Mouse (Mus musculus) myocyte (in vitro differentiated cells): ENCODE measurements around the gene Amer2. TPM values are rescaled to one million over a fixed set of nuclear protein-coding genes. Genes with fewer than 3 reads are reported as not detected.

ENCODE experiments used
- H3K27me3 ChIP-seq: one replicate; pipeline ENCODE4 v1.6.1; 2011; ENCODE audit not compliant: control insufficient read depth, insufficient read depth, insufficient read length
- H3K36me3 ChIP-seq: one replicate; pipeline ENCODE4 v1.6.1; 2011; ENCODE audit not compliant: control insufficient read depth, insufficient read depth
- H3K4me2 ChIP-seq: one replicate; pipeline ENCODE4 v1.6.1; 2011; ENCODE audit warnings: low read depth, control low read depth
- H3K4me3 ChIP-seq: one replicate; pipeline ENCODE4 v1.5.1; 2011; ENCODE audit warnings: mild to moderate bottlenecking, control low read depth, moderate library complexity
- H3K79me2 ChIP-seq: one replicate; pipeline ENCODE4 v1.6.1; 2011; ENCODE audit not compliant: control insufficient read depth, insufficient read depth
- H3ac ChIP-seq: one replicate; pipeline ENCODE4 v1.6.1; 2011; ENCODE audit not compliant: control insufficient read depth, insufficient read length
- CEBPB ChIP-seq: IDR thresholded peaks from 2 replicates; pipeline ENCODE4 v1.6.1; 2011; ENCODE audit warnings: mild to moderate bottlenecking, moderate library complexity; ENCODE audit not compliant: poor library complexity, insufficient read depth, severe bottlenecking
- E2F4 ChIP-seq: IDR thresholded peaks from one replicate; pipeline ENCODE4 v1.6.1; 2011; ENCODE audit warnings: mild to moderate bottlenecking, control low read depth, moderate library complexity; ENCODE audit not compliant: insufficient read depth
- MAX ChIP-seq: IDR thresholded peaks from one replicate; pipeline ENCODE4 v1.6.1; 2011; ENCODE audit warnings: low read depth, mild to moderate bottlenecking, control low read depth
- MYOD1 ChIP-seq, 3 experiments: IDR thresholded peaks; one replicate each; pipeline ENCODE4 v1.6.1; 2011; ENCODE audit warnings: control low read depth in 2 of 3, low read depth in 2 of 3, mild to moderate bottlenecking in 2 of 3, moderate library complexity in 1 of 3; ENCODE audit not compliant: insufficient read length in 2 of 3, control insufficient read depth in 1 of 3
- MYOG ChIP-seq, 3 experiments: IDR thresholded peaks; one replicate each; pipeline ENCODE4 v1.6.1; 2011; ENCODE audit warnings: control low read depth in 2 of 3, low read depth in 2 of 3, mild to moderate bottlenecking in 2 of 3; ENCODE audit not compliant: insufficient read length in 2 of 3, control insufficient read depth in 1 of 3, insufficient read depth in 1 of 3
- POLR2A ChIP-seq: IDR thresholded peaks from one replicate; pipeline ENCODE4 v1.6.1; 2011; ENCODE audit warnings: low read depth, mild to moderate bottlenecking, control low read depth, moderate library complexity; ENCODE audit not compliant: insufficient read length
- POLR2AphosphoS2 ChIP-seq: IDR thresholded peaks from one replicate; pipeline ENCODE4 v1.6.1; 2011; ENCODE audit warnings: low read depth, control low read depth; ENCODE audit not compliant: insufficient read length
- REST ChIP-seq: IDR thresholded peaks from one replicate; pipeline ENCODE4 v1.6.1; 2011; ENCODE audit warnings: mild to moderate bottlenecking, control low read depth, moderate library complexity; ENCODE audit not compliant: insufficient read depth, insufficient read length
- SRF ChIP-seq: IDR thresholded peaks from one replicate; pipeline ENCODE4 v1.6.1; 2011; ENCODE audit warnings: low read depth; ENCODE audit not compliant: control insufficient read depth, insufficient read length
- TCF12 ChIP-seq: IDR thresholded peaks from one replicate; pipeline ENCODE4 v1.6.1; 2011; ENCODE audit warnings: mild to moderate bottlenecking, control low read depth; ENCODE audit not compliant: poor library complexity, insufficient read depth, severe bottlenecking
- TCF3 ChIP-seq: IDR thresholded peaks from one replicate; pipeline ENCODE4 v1.6.1; 2011; ENCODE audit warnings: low read depth, control low read depth; ENCODE audit not compliant: insufficient read length
- USF1 ChIP-seq: IDR thresholded peaks from one replicate; pipeline ENCODE4 v1.6.1; 2011; ENCODE audit warnings: low read depth, mild to moderate bottlenecking, control low read depth, moderate library complexity
- polyA plus RNA-seq: library from polyadenylated mRNA; unstranded; fragments of >200 nt; fragmentation: generic; extraction: Trizol; gene quantifications from one replicate; pipeline ENCODE4 v1.2.1, GENCODE M21; 2012; ENCODE audit warnings: missing spikeins

The Amer2 gene
- polyA plus RNA-seq, 1 experiment, result not detected

DNA sequence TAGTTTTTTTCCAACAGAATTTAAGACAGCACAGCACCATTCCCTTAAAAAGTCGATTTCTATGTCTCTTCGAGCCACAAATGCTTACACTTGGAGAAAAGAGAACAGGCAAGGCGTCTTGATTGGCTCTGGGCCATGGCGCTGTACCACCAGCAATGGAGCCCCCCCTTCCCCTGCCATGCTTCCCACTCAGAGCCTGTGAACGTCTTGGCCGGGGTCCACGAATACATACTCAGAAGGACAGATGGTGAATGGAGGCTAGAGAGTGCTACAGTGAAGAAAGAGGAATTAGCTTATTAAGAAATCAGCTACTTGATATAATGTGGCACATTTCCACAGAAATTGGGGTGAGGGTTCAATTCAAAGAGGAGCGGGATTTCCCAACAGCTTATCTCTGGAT, 41.6 kb downstream of the Amer2 start:
- Histone ChIP-seq H3K36me3 (no peaks in the 10 kb centered on the region), H3K4me2 (no peak overlapping the region), H3ac (no peak overlapping the region), H3K79me2 (no peaks in the 10 kb centered on the region), H3K27me3 (peaks cover 6% of the 10 kb centered on the region), H3K4me3 (no peak overlapping the region)
- TF ChIP-seq TCF3 (no peak), MYOD1 (IDR thresholded peaks at IDR 0.05; ENCODE audit: control insufficient read depth in 1 of 3, insufficient read length in 2 of 3, low read depth in 2 of 3) (no peak), POLR2AphosphoS2 (no peak), CEBPB (no peak), TCF12 (no peak), E2F4 (no peak), POLR2A (no peak)

DNA sequence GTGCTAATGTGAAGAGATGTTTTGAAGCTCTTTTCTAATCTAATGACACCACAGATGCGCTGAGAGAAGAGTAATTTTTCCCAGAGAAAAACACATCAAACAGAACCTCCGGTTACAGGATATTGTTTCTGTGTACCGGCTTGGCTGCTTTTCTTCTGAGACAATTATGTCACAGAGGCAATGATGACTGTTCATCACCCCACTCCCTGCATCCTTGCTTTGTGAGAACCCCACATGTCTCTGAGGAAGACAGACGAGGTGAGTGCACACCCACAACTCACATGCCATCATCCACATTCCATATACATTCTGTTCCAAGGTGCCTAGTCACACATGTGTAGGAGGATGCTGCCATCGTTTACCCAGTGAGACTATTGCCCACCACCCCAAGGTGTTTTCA, 44.9 kb downstream of the Amer2 start:
- Histone ChIP-seq H3K27me3 (no peaks in the 10 kb centered on the region), H3K79me2 (no peaks in the 10 kb centered on the region), H3K4me2 (no peak overlapping the region), H3K36me3 (no peaks in the 10 kb centered on the region), H3K4me3 (no peak overlapping the region), H3ac (no peak overlapping the region)
- TF ChIP-seq CEBPB (no peak), SRF (no peak), MYOD1 (IDR thresholded peaks at IDR 0.05; ENCODE audit: control insufficient read depth in 1 of 3, insufficient read length in 2 of 3, low read depth in 2 of 3) (no peak), REST (no peak)

DNA sequence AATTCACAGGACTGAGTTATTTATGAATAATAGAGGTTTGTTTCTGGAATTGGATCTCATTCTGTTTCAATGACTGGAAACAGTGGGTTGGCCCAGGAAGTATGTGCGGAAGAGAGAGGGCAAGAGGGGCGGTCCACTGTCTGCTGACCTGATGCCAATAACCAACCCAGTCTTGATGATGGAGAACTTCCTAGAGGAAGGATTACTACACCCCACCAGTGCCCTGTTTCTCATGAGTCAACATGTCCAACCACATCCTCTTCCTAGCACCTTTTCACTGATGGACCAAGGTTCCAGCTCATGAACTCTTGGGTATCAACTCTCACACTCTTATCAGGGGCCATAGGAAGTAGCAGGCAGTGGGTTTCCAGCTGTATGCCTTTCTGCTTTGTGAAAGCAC, 49.9 kb downstream of the Amer2 start:
- H3K27me3 ChIP-seq, result no peaks in the 10 kb centered on the region
- no peak overlapping the region for H3K4me3 ChIP-seq
- no peak for TF ChIP-seq POLR2AphosphoS2
- no peak for TF ChIP-seq MYOD1 (IDR thresholded peaks at IDR 0.05; ENCODE audit: control insufficient read depth in 1 of 3, insufficient read length in 2 of 3, low read depth in 2 of 3)
- TF ChIP-seq E2F4, result no peak
- no peak for TF ChIP-seq TCF3
- no peak for TF ChIP-seq TCF12
- no peak for TF ChIP-seq USF1
- TF ChIP-seq SRF, result no peak
- no peak for TF ChIP-seq MAX
- no peak for TF ChIP-seq REST
- no peak for TF ChIP-seq CEBPB
- no peak for TF ChIP-seq POLR2A
- TF ChIP-seq MYOG (IDR thresholded peaks at IDR 0.05; ENCODE audit: control insufficient read depth in 1 of 3, insufficient read depth in 1 of 3, insufficient read length in 2 of 3, low read depth in 2 of 3), result no peak
- no peak overlapping the region for H3K4me2 ChIP-seq
- no peak overlapping the region for H3ac ChIP-seq
- H3K79me2 ChIP-seq, result no peaks in the 10 kb centered on the region
- H3K36me3 ChIP-seq, result no peaks in the 10 kb centered on the region

DNA sequence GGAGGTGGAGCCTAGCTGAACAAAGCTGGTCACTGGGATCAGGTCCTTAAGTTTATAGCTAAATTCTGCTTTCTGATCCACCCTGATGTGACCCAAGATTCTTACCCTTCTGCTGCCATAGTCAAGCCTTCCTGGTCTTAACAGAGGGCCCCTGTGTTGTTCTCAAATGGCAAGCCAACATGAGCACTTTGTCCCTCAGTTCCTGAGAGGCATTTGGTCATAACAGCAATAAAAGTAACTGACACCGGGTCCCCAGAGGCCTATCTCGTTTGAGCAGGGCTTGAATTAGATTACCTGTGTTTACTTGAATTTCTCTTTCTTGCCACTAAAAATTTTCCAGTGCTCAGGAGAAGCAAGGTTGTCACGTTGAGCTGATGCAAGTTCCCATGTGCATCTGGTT, 51.1 kb downstream of the Amer2 start:
- Histone ChIP-seq H3K36me3 (no peaks in the 10 kb centered on the region), H3K4me3 (no peak overlapping the region), H3K27me3 (no peaks in the 10 kb centered on the region), H3ac (no peak overlapping the region), H3K4me2 (no peak overlapping the region), H3K79me2 (no peaks in the 10 kb centered on the region)
- TF ChIP-seq MAX (no peak), POLR2AphosphoS2 (no peak), USF1 (no peak), TCF12 (no peak), E2F4 (no peak), SRF (no peak), MYOG (IDR thresholded peaks at IDR 0.05; ENCODE audit: control insufficient read depth in 1 of 3, insufficient read depth in 1 of 3, insufficient read length in 2 of 3, low read depth in 2 of 3) (no peak), POLR2A (no peak), MYOD1 (IDR thresholded peaks at IDR 0.05; ENCODE audit: control insufficient read depth in 1 of 3, insufficient read length in 2 of 3, low read depth in 2 of 3) (no peak), CEBPB (no peak), TCF3 (no peak), REST (no peak)

DNA sequence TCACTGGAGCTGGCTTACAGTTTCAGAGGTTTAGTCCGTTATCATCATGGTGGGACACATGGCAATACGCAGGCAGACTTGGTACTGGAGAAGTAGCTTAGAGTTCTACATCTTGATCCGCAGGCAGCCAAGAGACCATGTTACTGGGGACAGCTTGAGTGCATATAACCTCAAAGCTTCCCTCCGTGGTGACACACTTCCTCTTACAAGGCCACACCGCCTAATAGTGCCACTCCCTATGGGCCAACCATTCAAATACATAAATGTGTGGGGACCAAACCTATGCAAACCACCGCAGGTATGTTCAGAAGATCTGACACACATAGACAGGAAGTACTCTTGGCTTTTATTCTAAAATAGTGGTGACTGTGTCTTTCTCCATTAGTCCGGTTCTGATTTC, 52.5 kb downstream of the Amer2 start:
- H3K79me2 ChIP-seq, result no peaks in the 10 kb centered on the region
- no peak for TF ChIP-seq USF1
- no peak for TF ChIP-seq E2F4
- TF ChIP-seq SRF, result no peak
- no peak for TF ChIP-seq POLR2AphosphoS2
- no peak for TF ChIP-seq CEBPB
- TF ChIP-seq POLR2A, result no peak
- no peak for TF ChIP-seq TCF12

More for the DNA sequence above, 52.5 kb downstream of the Amer2 start:
- H3ac ChIP-seq, result no peak overlapping the region
- H3K27me3 ChIP-seq, result no peaks in the 10 kb centered on the region
- no peak overlapping the region for H3K4me2 ChIP-seq
- H3K4me3 ChIP-seq, result no peak overlapping the region
- no peaks in the 10 kb centered on the region for H3K36me3 ChIP-seq
